Comparison of ENCODE assay signal across 8 mouse cellular contexts in the genomic region with DNA sequence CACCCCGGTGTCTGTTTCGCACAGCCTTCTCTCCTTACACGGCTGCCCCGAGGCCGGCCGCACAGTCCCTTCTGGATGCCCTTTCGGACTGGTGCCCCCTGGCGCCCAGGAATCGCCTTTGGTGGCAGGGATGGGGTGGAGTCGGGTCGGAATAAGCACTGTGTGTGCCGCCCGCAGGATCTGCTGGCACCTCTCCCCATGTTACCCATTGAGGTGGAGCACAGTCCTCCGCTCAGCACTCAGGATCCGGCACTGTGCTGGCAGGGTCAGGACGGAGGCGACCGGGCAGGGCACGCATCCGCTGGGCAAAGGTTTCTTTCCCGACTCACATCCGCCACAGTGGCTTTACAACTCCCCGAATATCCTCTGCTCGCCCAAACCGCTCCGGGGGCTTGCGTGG. TPM values are rescaled to one million over a fixed set of nuclear protein-coding genes. Genes with fewer than 3 reads are reported as not detected.
A peak's percentile ranks its signal among the peaks of the same experiment; 100 is the strongest.
DNase-seq lines count a peak whose midpoint lies in the region; ATAC-seq and TF ChIP-seq lines count a peak whose summit lies in the region.
"Not testable (repeated sequence)": the region's sequence is repeated elsewhere in the genome, so short reads cannot be mapped to it uniquely, and the experiment has no call there.

No protein-coding gene starts in this region.

- DNase-seq in gastrocnemius, postnatal 25 days = peak; percentile 44
- peak; percentile 31 to 62 for DNase-seq in heart, postnatal 36 days
- DNase-seq in kidney, adult 9 months = peak; percentile 62
- DNase-seq in midbrain, embryonic 11.5 days (ENCODE audit: low spot score, missing footprints) = not testable (repeated sequence)
- peak; percentile 58 for DNase-seq in right cerebral cortex, postnatal 25 days

- TF ChIP-seq POLR2A in ES-Bruce4 (IDR thresholded peaks at IDR 0.05; ENCODE audit: insufficient read depth, low read length) = not testable (repeated sequence)

- not testable (repeated sequence) for H3K4me1 ChIP-seq in ES-Bruce4 (ENCODE audit: control insufficient read depth, insufficient read depth, low read length); embryonic facial prominence, embryonic 12.5 days; limb, embryonic 15.5 days; midbrain, embryonic 11.5 days (ENCODE audit: control insufficient read depth, insufficient read depth, low read length)

- not testable (repeated sequence) for TF ChIP-seq CTCF in ES-Bruce4 (IDR thresholded peaks at IDR 0.05; ENCODE audit: low read depth, low read length)

- not testable (repeated sequence) for TF ChIP-seq EP300 in ES-Bruce4 (IDR thresholded peaks at IDR 0.05; ENCODE audit: insufficient read depth, low read depth, low read length)

- H3K9ac ChIP-seq in ES-Bruce4 (ENCODE audit: low read depth, poor library complexity, severe bottlenecking) = peak overlapping the region; percentile 73
- not testable (repeated sequence) for H3K9ac ChIP-seq in embryonic facial prominence, embryonic 12.5 days; limb, embryonic 15.5 days; midbrain, embryonic 11.5 days (ENCODE audit: low read length)

- not testable (repeated sequence) for H3K27ac ChIP-seq in ES-Bruce4 (ENCODE audit: insufficient read depth, low read length); embryonic facial prominence, embryonic 12.5 days; limb, embryonic 15.5 days; midbrain, embryonic 11.5 days (ENCODE audit: low read depth, low read length)

- 0 out of 2 replicates have a peak, but pooled peaks have one; percentile 6 for ATAC-seq in embryonic facial prominence, embryonic 12.5 days (ENCODE audit: insufficient number of reproducible peaks, insufficient read depth, low FRiP score, low TSS enrichment)
- peak; percentile 19; the same call in 1 of the 2 replicates for ATAC-seq in limb, embryonic 15.5 days (ENCODE audit: insufficient number of reproducible peaks, low FRiP score, low TSS enrichment, low read depth)
- ATAC-seq in midbrain, embryonic 11.5 days (ENCODE audit: low FRiP score) = peak; percentile 25

- intact Hi-C loops in heart, postnatal 36 days (cut with DNase I) = not testable (repeated sequence)

- H3K4me2 ChIP-seq in embryonic facial prominence, embryonic 12.5 days (replicated peaks) = peak overlapping the region; percentile 35
- H3K4me2 ChIP-seq in limb, embryonic 15.5 days = peak overlapping the region; percentile 35
- peak overlapping the region; percentile 12; the same call in 1 of the 2 replicates for H3K4me2 ChIP-seq in midbrain, embryonic 11.5 days

- 3% methylated on average over 20 of the region's 27 CpGs for WGBS in embryonic facial prominence, embryonic 12.5 days
- WGBS in limb, embryonic 15.5 days = 4% methylated on average over 17 of the region's 27 CpGs
- WGBS in midbrain, embryonic 11.5 days = 7% methylated on average over 16 of the region's 27 CpGs

- not testable (repeated sequence) for H3K36me3 ChIP-seq in ES-Bruce4 (ENCODE audit: control insufficient read depth, insufficient read depth, low read length, poor library complexity, severe bottlenecking); embryonic facial prominence, embryonic 12.5 days; limb, embryonic 15.5 days; midbrain, embryonic 11.5 days (ENCODE audit: control insufficient read depth, insufficient read depth, low read length)

- not testable (repeated sequence) for H3K4me3 ChIP-seq in ES-Bruce4 (ENCODE audit: low read depth, low read length)
- peak overlapping the region; percentile 23; the same call in 1 of the 2 replicates for H3K4me3 ChIP-seq in embryonic facial prominence, embryonic 12.5 days
- H3K4me3 ChIP-seq in limb, embryonic 15.5 days = peak overlapping the region; percentile 23; the same call in 1 of the 2 replicates
- peak overlapping the region; percentile 11; the same call in 1 of the 2 replicates for H3K4me3 ChIP-seq in midbrain, embryonic 11.5 days (ENCODE audit: low read depth, low read length)

- H3K27me3 ChIP-seq in ES-Bruce4 (ENCODE audit: control insufficient read depth, insufficient read depth, low read length, poor library complexity, severe bottlenecking) = not testable (repeated sequence)
- H3K27me3 ChIP-seq in embryonic facial prominence, embryonic 12.5 days = peaks cover 36% of the 10 kb centered on the region
- peaks cover 34% of the 10 kb centered on the region for H3K27me3 ChIP-seq in limb, embryonic 15.5 days
- peaks cover 23% of the 10 kb centered on the region for H3K27me3 ChIP-seq in midbrain, embryonic 11.5 days (ENCODE audit: control insufficient read depth, insufficient read depth, low read length)

- H3K9me3 ChIP-seq in ES-Bruce4 (replicated peaks; ENCODE audit: control insufficient read depth, insufficient read depth, low read length, poor library complexity, severe bottlenecking); embryonic facial prominence, embryonic 12.5 days; limb, embryonic 15.5 days; midbrain, embryonic 11.5 days (ENCODE audit: control insufficient read depth, low read length): not testable (repeated sequence)

RNA-seq across cellular contexts. Expression of a gene that starts 13.2 kb away (rescaled TPM):
- 0.78 and 0.87 TPM in 2 replicates for polyA plus RNA-seq in ES-Bruce4 (2011; ENCODE audit: insufficient read depth, insufficient read length, low read depth, missing spikeins)
- 6.0 and 6.5 TPM in 2 replicates for polyA plus RNA-seq in embryonic facial prominence, embryonic 12.5 days (2016; fragmentation: Nextera tagmentation; extraction: Ambion mirVana)
- total RNA-seq in gastrocnemius, postnatal 25 days (2021) = 1 to 10 TPM; 3.7 to 4.6 TPM
- 10 to 100 TPM; 13.7 to 18.6 TPM for total RNA-seq in heart, postnatal 36 days (2021)
- polyA plus RNA-seq in limb, embryonic 15.5 days (2015; fragmentation: Nextera tagmentation; extraction: Ambion mirVana) = 25.9 and 32.2 TPM in 2 replicates
- 8.5 and 8.6 TPM in 2 replicates for polyA plus RNA-seq in midbrain, embryonic 11.5 days (2014; fragmentation: Nextera tagmentation; extraction: Ambion mirVana)

RNA-seq across cellular contexts. Expression of a gene that starts 35.8 kb away (rescaled TPM):
- polyA plus RNA-seq in ES-Bruce4 (2011; ENCODE audit: insufficient read depth, insufficient read length, low read depth, missing spikeins) = 6.4 and 7.5 TPM in 2 replicates
- polyA plus RNA-seq in embryonic facial prominence, embryonic 12.5 days (2016; fragmentation: Nextera tagmentation; extraction: Ambion mirVana) = 1.4 and 1.8 TPM in 2 replicates
- total RNA-seq in gastrocnemius, postnatal 25 days (2021) = 1 to 10 TPM in 1 of 2 experiments, under 1 TPM in 1; 0.69 to 1.2 TPM
- 1 to 10 TPM in 1 of 2 experiments, under 1 TPM in 1; 0.69 to 1.2 TPM for total RNA-seq in heart, postnatal 36 days (2021)
- 1.1 and 2.2 TPM in 2 replicates for polyA plus RNA-seq in limb, embryonic 15.5 days (2015; fragmentation: Nextera tagmentation; extraction: Ambion mirVana)
- 1.7 and 2.4 TPM in 2 replicates for polyA plus RNA-seq in midbrain, embryonic 11.5 days (2014; fragmentation: Nextera tagmentation; extraction: Ambion mirVana)

RNA-seq across cellular contexts. Expression of a gene that starts 59.2 kb away (rescaled TPM):
- polyA plus RNA-seq in ES-Bruce4 (2011; ENCODE audit: insufficient read depth, insufficient read length, low read depth, missing spikeins) = not detected in 2 replicates
- 0.13 TPM in 1 of 2 replicates, not detected in the other for polyA plus RNA-seq in embryonic facial prominence, embryonic 12.5 days (2016; fragmentation: Nextera tagmentation; extraction: Ambion mirVana)
- not detected for total RNA-seq in gastrocnemius, postnatal 25 days (2021)
- under 1 TPM in 1 of 2 experiments, not detected in 1; 0.76 TPM for total RNA-seq in heart, postnatal 36 days (2021)
- polyA plus RNA-seq in limb, embryonic 15.5 days (2015; fragmentation: Nextera tagmentation; extraction: Ambion mirVana) = 1.0 and 1.1 TPM in 2 replicates
- 0.18 and 0.55 TPM in 2 replicates for polyA plus RNA-seq in midbrain, embryonic 11.5 days (2014; fragmentation: Nextera tagmentation; extraction: Ambion mirVana)
